Mouse (Mus musculus): ENCODE data around the gene Smbd1.

The Smbd1 gene

GRCm38 (mm10) chr16:32810321-32810720 lies at the start of gene Smbd1:
Gene Smbd1 (minus strand): TSS chr16:32810477.
- in situ Hi-C loops (cut with MboI, MseI), result loop anchor here (10.0 kb wide), 1 partner anchor 94 kb away; no protein-coding TSS in a partner anchor

- in situ Hi-C loops (cut with MboI, MseI), result no loop called here
Measured at GRCm38 (mm10) chr16:32858771-32859636, 48.7 kb upstream of the Smbd1 start.

GRCm38 (mm10) chr16:32858356-32858755 lies 48.1 kb upstream of the Smbd1 start:
- in situ Hi-C loops (cut with MboI, MseI), result no loop called here

- in situ Hi-C loops (cut with MboI, MseI), result no loop called here
Measured at GRCm38 (mm10) chr16:32856751-32857150, 46.5 kb upstream of the Smbd1 start.

GRCm38 (mm10) chr16:32854050-32854571 lies 43.8 kb upstream of the Smbd1 start:
- in situ Hi-C loops (cut with MboI, MseI), result no loop called here

GRCm38 (mm10) chr16:32853492-32854049 lies 43.3 kb upstream of the Smbd1 start:
- in situ Hi-C loops (cut with MboI, MseI), result no loop called here

GRCm38 (mm10) chr16:32849042-32849830 lies 39.0 kb upstream of the Smbd1 start:
- in situ Hi-C loops (cut with MboI, MseI), result no loop called here

- in situ Hi-C loops (cut with MboI, MseI), result no loop called here
Measured at GRCm38 (mm10) chr16:32847103-32847502, 36.8 kb upstream of the Smbd1 start.

- in situ Hi-C loops (cut with MboI, MseI), result no loop called here
Measured at GRCm38 (mm10) chr16:32831501-32831900, 21.2 kb upstream of the Smbd1 start.

GRCm38 (mm10) chr16:32829104-32829503 lies 18.8 kb upstream of the Smbd1 start:
- in situ Hi-C loops (cut with MboI, MseI), result no loop called here

- in situ Hi-C loops (cut with MboI, MseI), result no loop called here
Measured at GRCm38 (mm10) chr16:32826521-32826920, 16.2 kb upstream of the Smbd1 start.

- in situ Hi-C loops (cut with MboI, MseI), result no loop called here
Measured at GRCm38 (mm10) chr16:32825380-32825779, 15.1 kb upstream of the Smbd1 start.

GRCm38 (mm10) chr16:32824061-32824460 lies 13.8 kb upstream of the Smbd1 start:
- in situ Hi-C loops (cut with MboI, MseI), result no loop called here

- in situ Hi-C loops (cut with MboI, MseI), result no loop called here
Measured at GRCm38 (mm10) chr16:32823487-32823886, 13.2 kb upstream of the Smbd1 start.

- in situ Hi-C loops (cut with MboI, MseI), result no loop called here
Measured at GRCm38 (mm10) chr16:32822881-32823280, 12.6 kb upstream of the Smbd1 start.

- in situ Hi-C loops (cut with MboI, MseI), result no loop called here
Measured at GRCm38 (mm10) chr16:32822450-32822827, 12.2 kb upstream of the Smbd1 start.

- in situ Hi-C loops (cut with MboI, MseI), result no loop called here
Measured at GRCm38 (mm10) chr16:32821772-32822449, 11.6 kb upstream of the Smbd1 start.

GRCm38 (mm10) chr16:32818441-32818840 lies 8.2 kb upstream of the Smbd1 start:
- in situ Hi-C loops (cut with MboI, MseI), result loop anchor here (5.0 to 10.0 kb wide), 2 partner anchors 86 to 204 kb away; no protein-coding TSS in a partner anchor

- in situ Hi-C loops (cut with MboI, MseI), result loop anchor here (5.0 to 10.0 kb wide), 2 partner anchors 87 to 204 kb away; no protein-coding TSS in a partner anchor
Measured at GRCm38 (mm10) chr16:32818036-32818435, 7.8 kb upstream of the Smbd1 start.

- in situ Hi-C loops (cut with MboI, MseI), result loop anchor here (5.0 to 10.0 kb wide), 2 partner anchors 90 to 207 kb away; no protein-coding TSS in a partner anchor
Measured at GRCm38 (mm10) chr16:32815160-32815605, 4.9 kb upstream of the Smbd1 start.

- in situ Hi-C loops (cut with MboI, MseI), result loop anchor here (10.0 kb wide), 1 partner anchor 90 kb away; no protein-coding TSS in a partner anchor
Measured at GRCm38 (mm10) chr16:32814539-32814938, 4.3 kb upstream of the Smbd1 start.
